Mouse (Mus musculus) spleen, adult 18-20 months (tissue): ENCODE measurements around the gene Eapp.
"Not testable (repeated sequence)": the region's sequence is repeated elsewhere in the genome, so short reads cannot be mapped to it uniquely, and the experiment has no call there.

Experiments used
- DNase-seq, 2 experiments: peaks; one replicate each; pipeline ENCODE4 v3.0.0; 2022; ENCODE audit warnings: mixed read lengths in 2 of 2

The Eapp gene

GRCm38 (mm10) chr12:54695511-54696241, at the start of gene Eapp:
Gene Eapp, minus strand, starts transcription at chr12:54695897.
- DNase-seq: peak; percentile 88 to 89

- peak; percentile 25 for DNase-seq
Observed at GRCm38 (mm10) chr12:54738661-54739243, 43.1 kb upstream of the Eapp start.

- not testable (repeated sequence) for DNase-seq
Observed at GRCm38 (mm10) chr12:54737891-54738660, 42.4 kb upstream of the Eapp start.

GRCm38 (mm10) chr12:54734307-54735131, 38.8 kb upstream of the Eapp start:
- peak; percentile 13 to 24 for DNase-seq

- not testable (repeated sequence) for DNase-seq
Observed at GRCm38 (mm10) chr12:54729140-54730059, 33.7 kb upstream of the Eapp start.

- not testable (repeated sequence) for DNase-seq
Observed at GRCm38 (mm10) chr12:54718871-54719786, 23.4 kb upstream of the Eapp start.

GRCm38 (mm10) chr12:54717516-54717915, 21.8 kb upstream of the Eapp start:
- peak in 1 of 2 experiments; percentile 0 for DNase-seq

GRCm38 (mm10) chr12:54713822-54714626, 18.3 kb upstream of the Eapp start:
- peak; percentile 40 to 42 for DNase-seq

- DNase-seq: not testable (repeated sequence)
Observed at GRCm38 (mm10) chr12:54710494-54710879, 14.8 kb upstream of the Eapp start.

- DNase-seq: not testable (repeated sequence)
Observed at GRCm38 (mm10) chr12:54709691-54710493, 14.2 kb upstream of the Eapp start.

GRCm38 (mm10) chr12:54699394-54699793, 3.7 kb upstream of the Eapp start:
- DNase-seq: no peak

- no peak for DNase-seq
Observed at GRCm38 (mm10) chr12:54697791-54698250, 2.1 kb upstream of the Eapp start.

- peak in 1 of 2 experiments; percentile 28 for DNase-seq
Observed at GRCm38 (mm10) chr12:54697003-54697597, 1.4 kb upstream of the Eapp start.

- DNase-seq: peak; percentile 89 to 94
Observed at GRCm38 (mm10) chr12:54696242-54697002, 725 bp upstream of the Eapp start.

GRCm38 (mm10) chr12:54694847-54695510, 718 bp downstream of the Eapp start:
- no peak for DNase-seq

GRCm38 (mm10) chr12:54689082-54689481, 6.6 kb downstream of the Eapp start:
- no peak for DNase-seq

- DNase-seq: no peak
Observed at GRCm38 (mm10) chr12:54683182-54683581, 12.5 kb downstream of the Eapp start.
